In genomic region chr5:125418636-125419035, GRCm38 (mm10) we compare ENCODE assay signal across 19 mouse cellular contexts. TPM values are rescaled to one million over a fixed set of nuclear protein-coding genes. Genes with fewer than 3 reads are reported as not detected.
DNase-seq lines count a peak whose midpoint lies in the region; ATAC-seq and TF ChIP-seq lines count a peak whose summit lies in the region.
"Had no signal": no experiment of that assay in that cellular context is flagged by ENCODE, and none has a peak within 500 bp of the region (broad histone marks: within the 10 kb centered on the region; RNA-seq: fewer than 3 reads in every experiment).

No protein-coding gene starts in this region.

- H3K36me3 ChIP-seq in embryonic facial prominence, embryonic 12.5 days = peaks cover 96% of the 10 kb centered on the region
- peaks cover 100% of the 10 kb centered on the region for H3K36me3 ChIP-seq in embryonic facial prominence, embryonic 10.5 days (replicated peaks)
- H3K36me3 ChIP-seq in spleen, adult 2 months (ENCODE audit: control insufficient read depth, insufficient read depth, low read length) = peaks cover 45% of the 10 kb centered on the region
- H3K36me3 ChIP-seq in heart, embryonic 12.5 days = peaks cover 97% of the 10 kb centered on the region

- TF ChIP-seq CTCF in spleen, adult 2 months (IDR thresholded peaks at IDR 0.05; ENCODE audit: extremely low read depth, insufficient read depth, insufficient read length, insufficient replicate concordance) = no peak

- no peak overlapping the region for H3K27ac ChIP-seq in embryonic facial prominence, embryonic 12.5 days
- no peak overlapping the region for H3K27ac ChIP-seq in embryonic facial prominence, embryonic 10.5 days (replicated peaks)
- H3K27ac ChIP-seq in spleen, adult 2 months (ENCODE audit: insufficient read depth, low read length) = peak overlapping the region; percentile 38; the same call in 1 of the 2 replicates
- H3K27ac ChIP-seq in heart, embryonic 12.5 days (ENCODE audit: poor library complexity, severe bottlenecking) = no peak overlapping the region
- H3K27ac ChIP-seq: heart, adult 2 months; midbrain, embryonic 13.5 days had no signal

- no peak for DNase-seq in embryonic facial prominence, embryonic 10.5 days (ENCODE audit: low spot score)
- DNase-seq in spleen, adult 2 months (ENCODE audit: low read depth in 1 of 2, low spot score in 2 of 2) = no peak
- DNase-seq in spleen, postnatal 10 days (ENCODE audit: low spot score in 2 of 2) = no peak
- DNase-seq in cerebellum, adult 9-10 months = peak; percentile 78
- DNase-seq in heart, adult 18-20 months = no peak
- no peak for DNase-seq in neural tube, embryonic 10.5 days (ENCODE audit: extremely low spot score, low spot score)
- DNase-seq: gastrocnemius, postnatal 14 days; heart, adult 2 months; kidney, adult 8-10 months; kidney, postnatal 36 days; layer of hippocampus, adult 9-11 months had no signal

- H3K4me3 ChIP-seq in embryonic facial prominence, embryonic 12.5 days = no peak overlapping the region
- H3K4me3 ChIP-seq in embryonic facial prominence, embryonic 10.5 days = no peak overlapping the region
- H3K4me3 ChIP-seq in spleen, adult 2 months (ENCODE audit: extremely low read depth, insufficient read depth, insufficient read length) = no peak overlapping the region
- H3K4me3 ChIP-seq in heart, embryonic 12.5 days = no peak overlapping the region
- H3K4me3 ChIP-seq: erythroblast, embryonic 14.5 days; heart, adult 2 months; midbrain, embryonic 13.5 days had no signal

- no peak overlapping the region for H3K9ac ChIP-seq in embryonic facial prominence, embryonic 12.5 days
- no peak overlapping the region for H3K9ac ChIP-seq in heart, embryonic 12.5 days
- H3K9ac ChIP-seq: midbrain, embryonic 13.5 days had no signal

- H3K4me1 ChIP-seq in embryonic facial prominence, embryonic 12.5 days = no peaks in the 10 kb centered on the region
- no peaks in the 10 kb centered on the region for H3K4me1 ChIP-seq in embryonic facial prominence, embryonic 10.5 days
- H3K4me1 ChIP-seq in spleen, adult 2 months (ENCODE audit: control insufficient read depth, insufficient read depth, insufficient read length) = peaks cover 7% of the 10 kb centered on the region
- H3K4me1 ChIP-seq in heart, embryonic 12.5 days (replicated peaks) = no peaks in the 10 kb centered on the region
- H3K4me1 ChIP-seq: midbrain, embryonic 13.5 days had no signal

- 90% methylated on average over 12 of the region's 12 CpGs for WGBS in embryonic facial prominence, embryonic 12.5 days
- 91% methylated on average over 12 of the region's 12 CpGs for WGBS in embryonic facial prominence, embryonic 10.5 days
- 85% methylated on average over 12 of the region's 12 CpGs for WGBS in spleen, adult 2 months
- WGBS in heart, embryonic 12.5 days = 89% methylated on average over 12 of the region's 12 CpGs

- H3K27me3 ChIP-seq in embryonic facial prominence, embryonic 12.5 days = no peaks in the 10 kb centered on the region
- no peaks in the 10 kb centered on the region for H3K27me3 ChIP-seq in embryonic facial prominence, embryonic 10.5 days (replicated peaks; ENCODE audit: low read depth, poor library complexity, severe bottlenecking)
- no peaks in the 10 kb centered on the region for H3K27me3 ChIP-seq in spleen, adult 2 months (ENCODE audit: control insufficient read depth, insufficient read depth, low read length)
- H3K27me3 ChIP-seq in heart, embryonic 12.5 days (replicated peaks) = no peaks in the 10 kb centered on the region
- H3K27me3 ChIP-seq: midbrain, embryonic 13.5 days had no signal

- ATAC-seq in embryonic facial prominence, embryonic 12.5 days (ENCODE audit: insufficient number of reproducible peaks, insufficient read depth, low FRiP score, low TSS enrichment) = 0 out of 2 replicates have a peak, but pooled peaks have one; percentile 24
- ATAC-seq in heart, embryonic 12.5 days (ENCODE audit: insufficient number of reproducible peaks, low FRiP score) = no peak
- ATAC-seq: CD4-positive, CD25-positive, alpha-beta regulatory T cell, adult 4 months; forebrain, embryonic 14.5 days; lung, postnatal 0 days; midbrain, embryonic 13.5 days had no signal

- H3K4me2 ChIP-seq in embryonic facial prominence, embryonic 12.5 days (replicated peaks) = no peak overlapping the region
- no peak overlapping the region for H3K4me2 ChIP-seq in heart, embryonic 12.5 days
- H3K4me2 ChIP-seq: midbrain, embryonic 13.5 days had no signal

- TF ChIP-seq POLR2A in spleen, adult 2 months (IDR thresholded peaks at IDR 0.05; ENCODE audit: low read depth, low read length) = no peak

- no peaks in the 10 kb centered on the region for H3K9me3 ChIP-seq in embryonic facial prominence, embryonic 12.5 days
- H3K9me3 ChIP-seq in embryonic facial prominence, embryonic 10.5 days = no peaks in the 10 kb centered on the region
- H3K9me3 ChIP-seq in heart, embryonic 12.5 days (replicated peaks) = no peaks in the 10 kb centered on the region
- H3K9me3 ChIP-seq: midbrain, embryonic 13.5 days had no signal

RNA-seq across cellular contexts. Expression of gene Dhx37, which starts 15.3 kb away (rescaled TPM):
- polyA plus RNA-seq in embryonic facial prominence, embryonic 12.5 days (2016; fragmentation: Nextera tagmentation; extraction: Ambion mirVana) = 17.0 and 17.7 TPM in 2 replicates
- polyA plus RNA-seq in embryonic facial prominence, embryonic 10.5 days (2016; fragmentation: Nextera tagmentation; extraction: Ambion mirVana) = 24.1 and 24.2 TPM in 2 replicates
- polyA plus RNA-seq in spleen, adult 2 months (2012; rRNA removed) = 17.0 and 21.0 TPM in 2 replicates
- 10 to 100 TPM; 13.4 to 14.1 TPM for total RNA-seq in heart, adult 18-20 months (2021)
- 11.0 and 11.4 TPM in 2 replicates for polyA plus RNA-seq in heart, embryonic 12.5 days (2016; fragmentation: Nextera tagmentation; extraction: Ambion mirVana)

RNA-seq across cellular contexts. Expression of gene Bri3bp, which starts 22.7 kb away (rescaled TPM):
- polyA plus RNA-seq in embryonic facial prominence, embryonic 12.5 days (2016; fragmentation: Nextera tagmentation; extraction: Ambion mirVana) = 39.4 and 42.2 TPM in 2 replicates
- polyA plus RNA-seq in embryonic facial prominence, embryonic 10.5 days (2016; fragmentation: Nextera tagmentation; extraction: Ambion mirVana) = 50.9 and 52.2 TPM in 2 replicates
- 21.2 and 21.5 TPM in 2 replicates for polyA plus RNA-seq in spleen, adult 2 months (2012; rRNA removed)
- 10 to 100 TPM; 50.9 to 54.5 TPM for total RNA-seq in heart, adult 18-20 months (2021)
- polyA plus RNA-seq in heart, embryonic 12.5 days (2016; fragmentation: Nextera tagmentation; extraction: Ambion mirVana) = 41.8 and 49.3 TPM in 2 replicates

RNA-seq across cellular contexts. Expression of gene Ubc, which starts 28.6 kb away (rescaled TPM):
- polyA plus RNA-seq in embryonic facial prominence, embryonic 12.5 days (2016; fragmentation: Nextera tagmentation; extraction: Ambion mirVana) = 1,075 and 1,101 TPM in 2 replicates
- 957 and 988 TPM in 2 replicates for polyA plus RNA-seq in embryonic facial prominence, embryonic 10.5 days (2016; fragmentation: Nextera tagmentation; extraction: Ambion mirVana)
- 316 and 423 TPM in 2 replicates for polyA plus RNA-seq in spleen, adult 2 months (2012; rRNA removed)
- 1,000 to 10,000 TPM; 1,625 to 1,638 TPM for total RNA-seq in heart, adult 18-20 months (2021)
- 840 and 852 TPM in 2 replicates for polyA plus RNA-seq in heart, embryonic 12.5 days (2016; fragmentation: Nextera tagmentation; extraction: Ambion mirVana)

RNA-seq across cellular contexts. Expression of gene Gm10382, which starts 29.5 kb away (rescaled TPM):
- polyA plus RNA-seq in embryonic facial prominence, embryonic 12.5 days (2016; fragmentation: Nextera tagmentation; extraction: Ambion mirVana) = 0.31 TPM in 2 replicates
- 0.53 and 0.60 TPM in 2 replicates for polyA plus RNA-seq in embryonic facial prominence, embryonic 10.5 days (2016; fragmentation: Nextera tagmentation; extraction: Ambion mirVana)
- polyA plus RNA-seq in spleen, adult 2 months (2012; rRNA removed) = 0.08 and 0.15 TPM in 2 replicates
- under 1 TPM in 1 of 2 experiments, not detected in 1; 0.23 TPM for total RNA-seq in heart, adult 18-20 months (2021)
- 0.28 and 0.67 TPM in 2 replicates for polyA plus RNA-seq in heart, embryonic 12.5 days (2016; fragmentation: Nextera tagmentation; extraction: Ambion mirVana)
- total RNA-seq: gastrocnemius, postnatal 14 days had no signal
- polyA plus RNA-seq: embryonic facial prominence, embryonic 11.5 days had no signal

RNA-seq across cellular contexts. Expression of gene Aacs, which starts 57.0 kb away (rescaled TPM):
- 41.5 and 42.5 TPM in 2 replicates for polyA plus RNA-seq in embryonic facial prominence, embryonic 12.5 days (2016; fragmentation: Nextera tagmentation; extraction: Ambion mirVana)
- polyA plus RNA-seq in embryonic facial prominence, embryonic 10.5 days (2016; fragmentation: Nextera tagmentation; extraction: Ambion mirVana) = 51.2 and 60.1 TPM in 2 replicates
- polyA plus RNA-seq in spleen, adult 2 months (2012; rRNA removed) = 23.4 and 27.1 TPM in 2 replicates
- total RNA-seq in heart, adult 18-20 months (2021) = 1 to 10 TPM; 4.9 to 9.9 TPM
- 16.1 and 17.2 TPM in 2 replicates for polyA plus RNA-seq in heart, embryonic 12.5 days (2016; fragmentation: Nextera tagmentation; extraction: Ambion mirVana)
